Mouse (Mus musculus) retina, embryonic 14.5 days (tissue): ENCODE results near the gene Elk1.

ENCODE experiments used
- DNase-seq: peaks from one replicate; pipeline ENCODE4 v3.0.0-alpha.2; 2015; ENCODE audit warnings: low spot score

Gene Elk1

DNA sequence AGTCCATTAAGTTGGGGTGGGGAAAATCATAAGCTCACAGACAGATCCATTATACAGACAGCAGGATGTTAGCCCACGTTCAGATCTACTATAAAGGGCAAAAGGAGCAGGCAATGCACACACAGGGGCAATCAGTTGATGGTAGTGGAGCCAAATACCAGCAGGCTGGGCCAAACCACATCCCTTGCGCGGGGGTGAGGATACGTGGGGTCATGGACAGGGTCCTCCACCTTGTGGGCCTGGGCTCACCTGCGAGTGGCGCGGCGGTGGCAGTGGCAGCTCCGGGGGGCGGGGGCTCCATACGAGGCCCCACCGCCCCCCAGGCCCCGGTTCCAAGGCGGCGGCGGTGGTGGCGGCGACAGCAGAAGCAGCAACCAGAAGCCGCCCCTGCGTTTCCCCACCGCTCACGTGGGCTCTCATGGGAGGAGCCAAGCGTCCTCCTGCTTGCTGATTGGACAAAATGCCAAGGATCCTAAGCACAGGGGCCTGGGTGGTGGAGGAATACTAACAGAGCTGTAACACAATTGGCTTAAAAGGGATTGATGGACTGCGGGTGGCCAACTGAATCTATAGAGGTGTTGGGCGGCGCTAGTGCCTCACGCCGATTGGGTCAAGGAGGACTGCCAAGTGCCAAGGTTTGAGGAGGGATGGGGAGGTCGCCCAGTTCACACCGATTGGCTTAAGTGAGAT lies at the start of gene Elk1:
Gene Elk1, minus strand, starts transcription at position 418 of the 690 bp plus-strand sequence.
- DNase-seq, result peak; percentile 85

GRCm38 (mm10) chrX:20980901-20981300 lies 30.5 kb upstream of the Elk1 start:
- DNase-seq, result no peak

DNA sequence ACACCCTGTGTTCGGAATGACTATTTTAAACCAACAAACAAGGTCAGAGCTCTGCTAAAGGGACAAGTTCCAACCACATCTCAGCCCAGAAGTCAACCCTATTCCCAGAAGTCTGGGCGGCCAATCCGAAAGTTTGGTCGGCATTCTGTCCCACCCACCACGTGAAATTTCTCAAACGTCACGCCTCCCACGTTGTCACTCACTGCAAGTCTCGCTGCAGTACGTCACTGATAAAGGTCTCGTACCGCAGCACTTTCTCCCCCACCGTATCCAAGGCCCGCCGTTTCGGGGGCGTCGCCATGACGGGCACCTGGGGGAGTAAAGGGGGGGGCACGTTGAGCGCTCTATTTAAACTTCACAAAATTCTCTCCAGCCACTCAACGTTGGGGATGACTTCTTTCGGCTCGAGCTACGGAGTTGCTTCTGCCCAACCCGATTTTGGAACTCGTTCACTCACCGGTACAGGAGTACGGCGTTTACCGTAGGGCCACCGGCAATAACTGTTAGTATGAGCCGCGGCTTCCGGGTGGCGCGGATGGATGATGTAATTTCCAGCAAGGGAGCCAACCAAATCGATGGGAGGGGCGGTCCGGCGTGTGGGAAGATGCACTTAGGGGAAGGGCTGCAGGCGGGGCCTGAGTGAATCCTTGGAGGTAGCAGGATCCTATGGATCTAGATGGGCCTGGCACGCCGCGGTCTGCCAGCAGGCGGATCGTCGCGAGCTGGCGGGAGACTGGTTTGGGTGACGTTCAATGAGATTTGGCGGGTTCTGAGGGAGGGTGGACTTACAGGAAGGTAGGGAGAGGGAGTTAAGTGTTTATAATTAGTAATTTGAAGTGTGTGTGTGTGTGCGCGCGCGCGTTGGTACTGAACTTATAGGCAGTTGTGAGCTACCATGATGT lies 11.3 kb upstream of the Elk1 start, which contains the start of gene Uxt:
Gene Uxt, minus strand, starts transcription at position 541 of the 902 bp plus-strand sequence.
- peak; percentile 90 for DNase-seq

GRCm38 (mm10) chrX:20946055-20946454 lies 4.4 kb downstream of the Elk1 start:
- peak; percentile 74 for DNase-seq

GRCm38 (mm10) chrX:20931963-20932362 lies 18.4 kb downstream of the Elk1 start:
- DNase-seq, result no peak

- DNase-seq, result no peak
Observed at GRCm38 (mm10) chrX:20931364-20931763, 19.0 kb downstream of the Elk1 start, which contains the start of gene Cfp. Gene Cfp (minus strand): TSS chrX:20931555.

GRCm38 (mm10) chrX:20929859-20930258 lies 20.5 kb downstream of the Elk1 start:
- no peak for DNase-seq

GRCm38 (mm10) chrX:20924976-20925375 lies 25.4 kb downstream of the Elk1 start:
- DNase-seq, result no peak

- no peak for DNase-seq
Observed at GRCm38 (mm10) chrX:20923506-20923905, 26.9 kb downstream of the Elk1 start.

DNA sequence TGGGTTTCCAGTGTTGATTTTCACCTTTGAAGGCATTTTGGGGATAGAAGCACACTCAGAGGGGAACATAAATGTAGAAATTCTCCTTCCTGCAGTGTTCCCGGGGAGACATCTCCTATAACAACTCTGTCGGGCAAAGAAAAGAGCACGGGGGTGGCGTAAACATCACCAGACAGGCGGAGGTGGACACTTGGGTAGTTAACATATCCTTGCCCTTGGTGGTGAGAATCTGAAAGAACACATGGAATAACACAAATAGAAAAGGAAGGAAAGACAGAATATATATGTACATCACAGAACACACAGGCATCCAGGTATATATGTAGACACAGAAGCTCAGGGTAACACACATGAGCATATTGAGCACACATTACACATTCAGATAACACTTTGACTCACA lies 29.0 kb downstream of the Elk1 start:
- DNase-seq, result no peak

DNA sequence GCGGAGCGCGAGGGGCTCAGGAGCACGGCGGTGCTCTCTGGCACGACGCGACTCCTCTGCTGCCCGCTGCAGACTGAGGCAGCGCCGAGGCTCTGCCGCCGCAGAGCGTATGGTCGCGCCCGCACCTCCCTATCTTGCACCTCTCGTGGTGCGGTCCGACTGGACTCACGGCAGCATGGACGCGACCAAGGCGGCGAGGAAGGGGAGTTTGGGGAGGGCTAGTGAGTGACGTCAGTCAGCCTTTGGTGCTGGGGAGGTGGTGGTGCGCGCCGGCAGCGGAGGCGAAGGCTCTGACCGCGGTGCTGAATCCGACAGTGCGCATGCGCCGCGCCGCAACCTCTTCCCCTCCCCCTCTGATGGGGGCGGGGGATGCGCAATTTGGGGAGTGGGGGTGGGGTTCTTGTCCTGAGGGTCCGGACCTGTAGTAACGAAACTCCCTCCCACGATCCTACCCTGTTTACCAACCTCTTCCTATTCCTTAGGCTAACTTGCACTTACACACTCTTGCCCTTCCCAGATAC lies 29.5 kb downstream of the Elk1 start, which contains the start of gene Syn1:
Gene Syn1, minus strand, starts transcription at position 161 of the 521 bp plus-strand sequence.
- DNase-seq, result peak; percentile 77

GRCm38 (mm10) chrX:20920249-20920843 lies 30.1 kb downstream of the Elk1 start:
- DNase-seq, result peak; percentile 4

- no peak for DNase-seq
Observed at GRCm38 (mm10) chrX:20915075-20915474, 35.3 kb downstream of the Elk1 start.

DNA sequence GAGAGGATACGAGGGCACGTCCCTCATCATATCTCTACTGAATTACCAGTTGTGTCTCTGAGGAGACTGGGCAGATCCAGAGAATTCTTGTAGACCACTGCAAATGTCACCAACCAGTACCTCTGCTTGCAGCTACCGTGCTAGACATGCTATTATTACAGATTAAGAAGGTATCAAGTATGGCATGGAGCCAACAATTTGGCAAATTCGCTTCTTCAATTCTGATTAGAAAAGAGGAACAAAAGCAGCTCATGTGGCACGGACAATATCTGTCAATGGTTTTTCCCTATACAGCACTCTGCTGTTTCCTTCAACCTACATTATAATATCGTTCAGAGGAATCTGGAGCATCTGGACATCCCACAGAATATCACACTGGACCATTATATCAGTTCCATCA lies 36.7 kb downstream of the Elk1 start:
- no peak for DNase-seq

DNA sequence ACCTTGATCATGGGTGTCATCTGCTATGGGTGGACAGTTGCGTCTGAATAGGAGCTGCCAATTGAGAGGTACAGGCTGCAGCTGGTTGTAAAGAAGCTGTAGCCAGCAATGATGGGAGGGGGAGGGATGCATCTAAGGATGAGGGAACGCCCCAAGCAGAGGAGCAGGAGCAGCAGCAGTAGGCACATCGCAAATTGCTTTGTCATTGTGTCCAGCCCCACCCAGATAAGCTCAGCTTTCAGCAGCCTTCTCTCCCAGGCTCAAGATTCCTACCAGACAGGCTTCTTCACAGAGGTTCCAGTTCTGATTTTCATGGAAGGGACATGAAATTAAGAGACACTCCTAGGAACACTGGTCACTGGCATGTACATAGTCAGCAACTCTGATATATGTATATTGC lies 40.3 kb downstream of the Elk1 start:
- no peak for DNase-seq
